Mouse (Mus musculus) embryo, embryonic 11.5 days (tissue): ENCODE results near the gene Max.

Experiments
- DNase-seq: peaks from one replicate; pipeline ENCODE4 v3.0.0-alpha.2; 2012; ENCODE audit warnings: low read depth, low spot score

Max gene

DNA sequence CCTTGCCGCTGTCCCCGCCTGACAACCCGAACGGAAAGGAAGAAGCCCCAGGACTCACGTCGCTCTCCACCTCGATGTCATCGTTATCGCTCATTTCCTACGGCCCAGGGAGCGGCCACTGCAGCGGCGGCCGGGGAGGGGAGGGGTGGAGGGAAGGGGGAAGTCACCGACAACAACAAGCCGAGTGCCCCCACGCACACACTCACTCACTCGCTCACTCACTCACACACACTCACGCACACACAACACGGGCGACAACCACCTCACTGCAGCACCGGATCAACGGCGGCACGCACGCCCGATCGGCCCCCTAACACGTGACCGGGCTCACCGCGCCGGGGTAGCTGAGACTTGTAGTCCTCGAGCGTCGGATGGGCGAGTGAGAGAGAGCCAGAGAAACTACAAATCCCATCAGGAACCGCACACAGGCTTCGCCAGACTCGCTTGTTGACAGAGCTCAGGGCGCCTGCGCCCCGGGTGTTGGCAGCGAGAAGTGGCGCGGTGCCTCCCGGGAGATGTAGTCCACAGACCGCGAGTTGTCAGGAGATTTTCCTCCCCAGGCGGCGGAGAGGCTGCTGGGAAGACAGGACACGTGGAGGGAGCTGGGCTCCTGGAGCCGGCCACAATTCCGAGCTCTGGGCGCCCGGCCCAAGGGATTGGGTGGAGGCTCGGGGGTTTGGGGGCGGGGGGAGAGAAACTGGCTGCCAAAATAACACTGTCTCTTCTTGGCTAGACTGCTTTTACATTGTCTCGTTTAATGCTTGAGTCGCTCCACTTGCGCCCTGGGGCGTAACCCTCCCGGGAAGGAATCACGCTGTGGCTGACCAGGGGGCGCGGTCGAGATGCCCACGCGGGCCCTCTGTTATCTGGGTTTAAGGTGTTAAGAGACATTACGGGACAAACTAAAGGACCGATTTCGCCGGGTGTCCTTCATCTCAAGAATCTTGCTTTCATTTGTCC is at the start of gene Max:
TSS of gene Max (minus strand) at position 270 of the 960 bp plus-strand sequence.
- peak; percentile 97 for DNase-seq

- DNase-seq, result no peak
Measured at GRCm38 (mm10) chr12:77011092-77011720, 49.2 kb upstream of the Max start.

GRCm38 (mm10) chr12:77009202-77010030 is 47.4 kb upstream of the Max start:
- DNase-seq, result no peak

GRCm38 (mm10) chr12:77004893-77005292 is 42.9 kb upstream of the Max start:
- no peak for DNase-seq

DNA sequence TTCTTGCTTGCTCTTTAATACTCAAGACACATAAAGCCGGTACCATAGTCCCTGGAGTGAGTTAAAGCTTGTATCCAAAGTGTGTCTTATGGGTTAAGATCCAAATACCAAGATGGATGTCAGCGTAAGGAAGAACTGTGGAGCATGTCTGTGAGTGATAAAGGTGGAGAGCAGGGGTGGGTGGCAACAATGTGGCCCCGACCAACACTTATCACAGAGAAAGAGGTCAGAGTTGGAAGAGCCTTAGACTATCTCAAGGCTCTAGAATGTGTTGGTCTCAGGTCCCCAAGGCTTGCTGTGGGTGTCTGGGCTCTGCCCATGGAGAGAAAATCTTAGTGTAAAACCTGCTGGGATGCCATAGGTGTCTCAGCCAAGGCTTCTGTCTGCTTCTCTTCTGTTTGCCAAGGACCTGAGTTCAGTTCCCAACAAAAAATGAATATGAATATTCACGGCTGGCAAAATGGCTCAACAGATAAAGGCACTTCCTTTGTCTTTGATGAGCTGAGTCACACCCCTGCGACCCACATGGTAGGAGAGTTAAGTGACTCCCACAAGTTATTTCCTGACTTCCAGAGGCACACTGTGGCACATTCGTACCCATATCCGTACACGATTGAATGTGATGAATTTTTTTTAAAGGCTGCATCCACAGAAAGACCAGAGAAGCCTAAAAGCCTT is 40.7 kb upstream of the Max start:
- no peak for DNase-seq

DNA sequence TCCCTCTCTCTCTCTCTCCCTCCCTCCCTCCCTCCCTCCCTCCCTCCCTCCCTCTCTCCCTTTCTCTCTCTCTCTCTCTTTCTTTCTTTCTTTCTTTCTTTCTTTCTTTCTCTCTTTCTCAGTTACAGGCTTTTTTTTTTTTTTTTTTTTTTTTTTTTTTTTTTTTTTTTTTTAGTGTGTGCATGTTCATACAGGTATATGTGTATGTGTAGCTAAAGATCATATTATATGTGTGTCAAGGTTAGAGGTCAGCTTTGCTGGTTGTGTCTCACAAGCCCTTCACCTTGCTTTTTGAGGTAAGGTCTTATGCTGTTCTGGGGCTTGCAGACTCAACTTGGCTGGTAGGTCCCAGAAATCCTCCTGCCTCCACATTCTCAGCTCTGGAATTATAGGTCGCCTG is 39.3 kb upstream of the Max start:
- DNase-seq, result no peak

GRCm38 (mm10) chr12:77000705-77001284 is 38.8 kb upstream of the Max start:
- DNase-seq, result no peak

DNA sequence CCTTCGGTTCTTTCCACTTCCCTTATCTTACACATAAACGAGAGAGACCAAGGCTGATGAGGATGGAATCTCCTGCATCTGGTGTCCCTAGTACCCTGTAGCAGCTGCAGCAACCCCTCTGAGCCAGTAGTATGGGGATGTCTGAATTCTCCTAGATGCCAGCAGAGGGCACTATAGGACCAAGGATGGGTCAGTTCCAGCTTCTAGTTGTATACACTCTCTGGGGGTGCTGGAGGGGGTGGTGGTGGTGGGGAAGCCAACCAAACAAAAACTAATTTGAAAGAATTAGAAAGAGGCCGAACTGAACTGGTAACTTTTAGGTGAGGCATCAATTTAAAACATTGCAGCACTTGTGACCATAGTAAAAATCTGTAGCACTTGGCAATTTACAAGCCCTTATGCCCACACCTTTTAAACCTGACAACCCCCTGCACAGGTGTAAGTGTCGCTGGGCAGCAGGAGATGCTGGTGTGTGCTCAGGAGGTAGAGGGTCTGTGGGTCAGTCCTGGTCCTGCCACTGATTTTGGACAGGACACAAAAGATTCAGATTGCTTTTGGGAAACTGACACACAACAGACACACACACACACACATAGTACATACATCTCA is 38.2 kb upstream of the Max start:
- DNase-seq, result peak; percentile 71

DNA sequence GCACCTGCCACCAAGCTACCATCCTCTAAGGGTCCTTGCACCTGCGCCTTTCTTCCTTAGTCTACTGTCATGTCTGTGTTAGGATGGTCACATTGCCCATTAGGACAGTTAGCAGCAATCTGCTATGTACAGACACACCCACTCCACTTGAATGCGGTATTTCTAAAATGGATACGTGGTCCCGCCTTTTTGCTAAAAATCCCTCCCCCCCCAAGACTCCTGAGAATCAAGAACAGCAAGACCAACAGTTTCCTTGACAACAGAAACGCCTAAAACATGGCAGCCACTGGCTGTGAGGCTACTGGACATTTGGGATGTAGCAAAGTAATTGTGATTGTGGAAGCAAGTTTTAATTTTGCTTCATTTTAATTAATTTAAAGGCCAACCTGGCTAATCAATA is 32.8 kb upstream of the Max start:
- no peak for DNase-seq

GRCm38 (mm10) chr12:76992891-76993529 is 31.0 kb upstream of the Max start:
- no peak for DNase-seq

GRCm38 (mm10) chr12:76982818-76983471 is 20.9 kb upstream of the Max start:
- DNase-seq, result no peak

- no peak for DNase-seq
Measured at GRCm38 (mm10) chr12:76979530-76979929, 17.5 kb upstream of the Max start.

DNA sequence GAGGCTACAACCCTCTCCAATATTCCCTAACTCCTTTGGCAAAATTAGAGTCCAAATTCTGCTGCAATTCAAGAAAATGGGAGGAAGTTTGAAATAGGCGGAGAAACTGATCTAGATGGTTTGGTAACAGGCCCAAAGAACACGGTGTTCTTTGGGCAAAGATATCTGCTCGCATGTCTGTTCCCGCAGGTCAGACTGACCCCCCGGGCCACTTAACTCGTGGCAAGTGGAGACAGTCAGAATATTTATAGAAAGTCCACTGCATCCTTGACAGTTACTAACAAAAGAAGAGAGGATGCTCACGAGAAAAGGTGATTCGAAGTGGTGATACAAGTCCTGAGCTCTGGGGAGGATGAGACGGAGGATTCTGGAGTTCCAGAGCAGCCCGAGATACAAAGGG is 10.7 kb upstream of the Max start:
- DNase-seq, result no peak

DNA sequence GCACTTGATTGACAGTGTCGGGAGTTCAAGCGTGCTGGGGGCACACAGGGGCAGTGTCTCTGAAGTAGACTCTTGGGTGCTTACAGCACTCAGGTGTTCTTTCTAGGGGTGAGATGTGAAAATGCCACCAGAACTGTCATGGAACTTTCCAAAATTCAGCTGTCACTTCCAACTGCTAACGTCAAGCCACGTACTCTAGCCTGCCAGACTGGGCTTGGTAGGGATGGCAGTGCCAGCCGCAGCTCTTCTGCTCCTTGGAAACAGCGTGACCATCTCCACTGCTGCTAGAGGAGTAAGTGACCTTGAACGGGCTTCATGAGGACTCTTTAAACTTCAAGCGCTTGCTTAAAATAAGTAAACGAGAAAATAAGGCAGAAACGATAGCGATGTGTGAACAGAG is 10.2 kb upstream of the Max start:
- DNase-seq, result no peak

DNA sequence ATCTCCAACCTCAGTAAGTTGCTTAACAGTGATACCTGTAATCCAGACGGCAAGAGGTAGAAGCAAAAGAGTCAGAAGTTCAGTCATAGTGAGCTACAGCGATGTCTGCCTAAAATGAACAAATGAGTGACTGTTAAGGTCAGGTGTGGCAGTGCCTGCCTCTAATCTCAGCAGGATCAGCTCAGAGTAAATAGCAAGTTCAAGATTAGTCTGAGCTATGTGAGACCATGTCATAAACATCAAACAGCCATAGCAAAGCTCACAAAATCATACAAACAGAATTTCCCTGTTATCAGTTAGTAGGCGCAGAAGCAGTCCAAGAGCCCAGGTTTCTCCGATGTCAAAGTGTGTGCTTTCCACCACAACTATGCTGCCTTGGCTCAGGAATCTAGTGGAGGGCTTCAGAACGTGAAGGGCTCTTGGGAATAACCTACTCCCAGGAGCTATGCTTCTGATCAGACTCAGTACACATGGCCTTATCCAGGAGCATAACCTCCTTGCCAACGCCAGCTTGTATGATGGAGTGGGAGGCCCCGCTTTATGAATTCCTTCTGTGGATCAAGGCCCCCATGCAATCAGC is 9.7 kb upstream of the Max start:
- DNase-seq, result no peak

- DNase-seq, result no peak
Measured at GRCm38 (mm10) chr12:76965876-76966275, 3.9 kb upstream of the Max start.

DNA sequence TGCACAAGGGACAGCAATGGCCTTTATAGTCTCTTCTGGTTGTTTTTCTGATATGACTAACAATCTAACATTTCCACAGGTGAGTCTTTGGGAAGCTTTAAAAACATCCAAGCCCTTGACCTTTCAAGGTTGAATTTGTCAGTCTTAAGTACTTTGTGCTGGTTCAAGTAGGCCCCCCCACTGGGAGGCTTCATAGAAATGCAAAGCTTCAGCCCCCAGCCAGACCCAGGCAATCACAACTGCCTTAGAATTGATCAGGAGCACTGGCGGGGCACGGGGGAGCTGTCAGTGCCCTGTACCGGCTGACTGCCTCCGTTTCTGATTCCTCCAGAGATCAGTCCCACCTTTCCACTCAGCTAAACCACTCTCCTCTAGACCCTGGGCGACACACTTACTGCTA is 3.1 kb upstream of the Max start:
- no peak for DNase-seq

GRCm38 (mm10) chr12:76961052-76961931 is 709 bp downstream of the Max start:
- DNase-seq, result peak; percentile 8
